Mouse (Mus musculus): ENCODE data around the gene Adtrp. TPM values are rescaled to one million over a fixed set of nuclear protein-coding genes. Genes with fewer than 3 reads are reported as not detected.

Gene Adtrp
- polyA plus RNA-seq, 1 experiment: not detected

GRCm38 (mm10) chr13:41867533-41867932 lies 20.0 kb upstream of the Adtrp start:
- Histone ChIP-seq H3K79me3 (ENCODE audit: low read depth) (no peaks in the 10 kb centered on the region), H3K79me2 (ENCODE audit: control insufficient read depth, insufficient read depth) (no peaks in the 10 kb centered on the region), H3K4me3 (ENCODE audit: insufficient read depth, poor library complexity, severe bottlenecking) (no peak overlapping the region), H3ac (ENCODE audit: control insufficient read depth, insufficient read length, low read depth) (no peak overlapping the region), H3K27me3 (ENCODE audit: control insufficient read depth, insufficient read depth, insufficient read length) (peaks cover 4% of the 10 kb centered on the region), H3K36me3 (ENCODE audit: control insufficient read depth, insufficient read depth) (no peaks in the 10 kb centered on the region)
- TF ChIP-seq CEBPB (IDR thresholded peaks at IDR 0.05; ENCODE audit: low read depth): no peak
- TF ChIP-seq MAX (IDR thresholded peaks at IDR 0.05): no peak
- no peak for TF ChIP-seq MYOD1 (IDR thresholded peaks at IDR 0.05; ENCODE audit: control insufficient read depth, insufficient read length, low read depth)
- no peak for TF ChIP-seq CTCF (IDR thresholded peaks at IDR 0.05; ENCODE audit: control insufficient read depth, insufficient read depth, insufficient read length)
- TF ChIP-seq MYOG (IDR thresholded peaks at IDR 0.05; ENCODE audit: control insufficient read depth, extremely low read depth, insufficient read length): no peak
- TF ChIP-seq USF1 (IDR thresholded peaks at IDR 0.05; ENCODE audit: low read depth): no peak
- no peak for TF ChIP-seq FOSL1 (IDR thresholded peaks at IDR 0.05; ENCODE audit: insufficient read depth, low read length, poor library complexity, severe bottlenecking)

- peaks cover 3% of the 10 kb centered on the region for H3K27me3 ChIP-seq (ENCODE audit: control insufficient read depth, insufficient read depth, insufficient read length)
- no peaks in the 10 kb centered on the region for H3K36me3 ChIP-seq (ENCODE audit: control insufficient read depth, insufficient read depth)
- TF ChIP-seq MAX (IDR thresholded peaks at IDR 0.05) (no peak), MYOG (IDR thresholded peaks at IDR 0.05; ENCODE audit: control insufficient read depth, extremely low read depth, insufficient read length) (no peak), MYOD1 (IDR thresholded peaks at IDR 0.05; ENCODE audit: control insufficient read depth, insufficient read length, low read depth) (no peak), CEBPB (IDR thresholded peaks at IDR 0.05; ENCODE audit: low read depth) (no peak), FOSL1 (IDR thresholded peaks at IDR 0.05; ENCODE audit: insufficient read depth, low read length, poor library complexity, severe bottlenecking) (no peak), USF1 (IDR thresholded peaks at IDR 0.05; ENCODE audit: low read depth) (no peak), CTCF (IDR thresholded peaks at IDR 0.05; ENCODE audit: control insufficient read depth, insufficient read depth, insufficient read length) (no peak)
- H3K79me2 ChIP-seq (ENCODE audit: control insufficient read depth, insufficient read depth): no peaks in the 10 kb centered on the region
- H3K79me3 ChIP-seq (ENCODE audit: low read depth): no peaks in the 10 kb centered on the region
- no peak overlapping the region for H3ac ChIP-seq (ENCODE audit: control insufficient read depth, insufficient read length, low read depth)
- no peak overlapping the region for H3K4me3 ChIP-seq (ENCODE audit: insufficient read depth, poor library complexity, severe bottlenecking)
Observed at GRCm38 (mm10) chr13:41865575-41865974, 18.1 kb upstream of the Adtrp start.

GRCm38 (mm10) chr13:41865071-41865470 lies 17.6 kb upstream of the Adtrp start:
- Histone ChIP-seq H3K79me3 (ENCODE audit: low read depth) (no peaks in the 10 kb centered on the region), H3K36me3 (ENCODE audit: control insufficient read depth, insufficient read depth) (no peaks in the 10 kb centered on the region), H3K4me3 (ENCODE audit: insufficient read depth, poor library complexity, severe bottlenecking) (no peak overlapping the region), H3K79me2 (ENCODE audit: control insufficient read depth, insufficient read depth) (no peaks in the 10 kb centered on the region), H3K27me3 (ENCODE audit: control insufficient read depth, insufficient read depth, insufficient read length) (no peaks in the 10 kb centered on the region), H3ac (ENCODE audit: control insufficient read depth, insufficient read length, low read depth) (no peak overlapping the region)
- TF ChIP-seq USF1 (IDR thresholded peaks at IDR 0.05; ENCODE audit: low read depth) (no peak), MYOG (IDR thresholded peaks at IDR 0.05; ENCODE audit: control insufficient read depth, extremely low read depth, insufficient read length) (no peak), MYOD1 (IDR thresholded peaks at IDR 0.05; ENCODE audit: control insufficient read depth, insufficient read length, low read depth) (no peak), MAX (IDR thresholded peaks at IDR 0.05) (no peak), CTCF (IDR thresholded peaks at IDR 0.05; ENCODE audit: control insufficient read depth, insufficient read depth, insufficient read length) (no peak), CEBPB (IDR thresholded peaks at IDR 0.05; ENCODE audit: low read depth) (no peak), FOSL1 (IDR thresholded peaks at IDR 0.05; ENCODE audit: insufficient read depth, low read length, poor library complexity, severe bottlenecking) (no peak)

GRCm38 (mm10) chr13:41860603-41861405 lies 13.3 kb upstream of the Adtrp start:
- Histone ChIP-seq H3K79me3 (ENCODE audit: low read depth) (no peaks in the 10 kb centered on the region), H3K36me3 (ENCODE audit: control insufficient read depth, insufficient read depth) (no peaks in the 10 kb centered on the region), H3ac (ENCODE audit: control insufficient read depth, insufficient read length, low read depth) (no peak overlapping the region), H3K27me3 (ENCODE audit: control insufficient read depth, insufficient read depth, insufficient read length) (no peaks in the 10 kb centered on the region), H3K4me3 (ENCODE audit: insufficient read depth, poor library complexity, severe bottlenecking) (no peak overlapping the region), H3K79me2 (ENCODE audit: control insufficient read depth, insufficient read depth) (no peaks in the 10 kb centered on the region)
- TF ChIP-seq USF1 (IDR thresholded peaks at IDR 0.05; ENCODE audit: low read depth) (no peak), MYOD1 (IDR thresholded peaks at IDR 0.05; ENCODE audit: control insufficient read depth, insufficient read length, low read depth) (no peak), MYOG (IDR thresholded peaks at IDR 0.05; ENCODE audit: control insufficient read depth, extremely low read depth, insufficient read length) (no peak), CEBPB (IDR thresholded peaks at IDR 0.05; ENCODE audit: low read depth) (no peak), MAX (IDR thresholded peaks at IDR 0.05) (no peak), CTCF (IDR thresholded peaks at IDR 0.05; ENCODE audit: control insufficient read depth, insufficient read depth, insufficient read length) (no peak), FOSL1 (IDR thresholded peaks at IDR 0.05; ENCODE audit: insufficient read depth, low read length, poor library complexity, severe bottlenecking) (no peak)

GRCm38 (mm10) chr13:41855206-41856185 lies 8.0 kb upstream of the Adtrp start:
- H3ac ChIP-seq (ENCODE audit: control insufficient read depth, insufficient read length, low read depth): no peak overlapping the region
- TF ChIP-seq MYOG (IDR thresholded peaks at IDR 0.05; ENCODE audit: control insufficient read depth, extremely low read depth, insufficient read length) (no peak), MYOD1 (IDR thresholded peaks at IDR 0.05; ENCODE audit: control insufficient read depth, insufficient read length, low read depth) (no peak), USF1 (IDR thresholded peaks at IDR 0.05; ENCODE audit: low read depth) (no peak)
- H3K79me2 ChIP-seq (ENCODE audit: control insufficient read depth, insufficient read depth): no peaks in the 10 kb centered on the region
- H3K36me3 ChIP-seq (ENCODE audit: control insufficient read depth, insufficient read depth): no peaks in the 10 kb centered on the region
- H3K4me3 ChIP-seq (ENCODE audit: insufficient read depth, poor library complexity, severe bottlenecking): no peak overlapping the region
- H3K27me3 ChIP-seq (ENCODE audit: control insufficient read depth, insufficient read depth, insufficient read length): no peaks in the 10 kb centered on the region
- H3K79me3 ChIP-seq (ENCODE audit: low read depth): no peaks in the 10 kb centered on the region

Data from C2C12 (cell line).